Mouse (Mus musculus): ENCODE results near the gene AL731706.2.

DNA sequence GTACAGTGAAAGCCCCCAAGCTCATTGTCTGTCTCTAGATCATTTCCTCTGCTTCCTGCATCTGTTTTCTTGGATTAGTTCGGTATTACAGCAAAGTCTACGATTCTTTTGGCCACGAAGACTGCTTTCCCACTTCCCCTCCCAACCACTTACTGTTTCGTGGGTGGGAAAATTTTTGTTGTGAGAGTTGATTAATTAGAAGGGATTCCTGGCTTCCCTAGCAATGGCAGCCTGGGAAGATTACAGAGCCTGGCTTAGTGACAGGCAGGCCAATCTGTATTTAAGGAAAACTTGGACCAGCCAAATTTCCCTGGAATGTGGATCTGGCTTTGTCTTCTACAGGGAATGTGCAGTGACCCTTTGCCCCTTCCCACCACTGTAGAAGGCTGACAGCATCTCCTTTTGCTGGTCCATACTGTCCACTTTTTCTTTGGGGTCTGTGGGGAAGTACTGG is 26.5 kb upstream of the AL731706.2 start:
- TF ChIP-seq CHD1 (IDR thresholded peaks at IDR 0.05; ENCODE audit: low read depth, low read length) (no peak), CTCF (conservative IDR thresholded peaks at IDR 0.05 in 1 of 2, IDR thresholded peaks at IDR 0.05 in 1 of 2; ENCODE audit: low read depth in 2 of 2, low read length in 2 of 2) (no peak), ETS1 (conservative IDR thresholded peaks at IDR 0.05; ENCODE audit: low read depth, low read length) (no peak), TCF12 (IDR thresholded peaks at IDR 0.05; ENCODE audit: low read depth, low read length) (no peak), POLR2A (IDR thresholded peaks at IDR 0.05; ENCODE audit: low read depth, low read length) (no peak)
